In the genomic region with DNA sequence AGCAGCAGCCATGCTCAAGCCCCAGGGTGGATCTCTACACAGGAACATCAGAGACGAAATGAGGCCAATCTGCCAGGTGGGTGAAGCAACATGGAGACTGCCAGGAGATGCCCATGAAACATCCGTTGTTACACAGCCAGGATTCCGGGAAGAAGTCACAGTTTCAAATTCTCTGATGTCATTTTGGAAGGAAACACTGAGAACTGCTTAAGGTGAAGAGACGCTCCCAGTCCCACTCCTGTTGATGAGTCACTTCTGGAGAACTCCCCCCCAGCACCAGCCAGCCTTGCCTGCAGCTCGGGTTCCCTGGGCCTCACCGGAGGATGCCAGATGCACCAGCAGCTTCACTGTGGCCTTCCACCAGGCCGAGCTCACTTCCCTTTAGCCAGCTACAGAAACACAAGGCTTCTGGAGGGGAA, we compare ENCODE assay signal across 11 mouse cellular contexts.
DNase-seq lines count a peak whose midpoint lies in the region; ATAC-seq and TF ChIP-seq lines count a peak whose summit lies in the region.
"Had no signal": no experiment of that assay in that cellular context is flagged by ENCODE, and none has a peak within 500 bp of the region (broad histone marks: within the 10 kb centered on the region; RNA-seq: fewer than 3 reads in every experiment).

No protein-coding gene starts in this region.

- no peak for ATAC-seq in embryonic facial prominence, embryonic 11.5 days (replicated peaks; ENCODE audit: insufficient number of reproducible peaks, low FRiP score, low TSS enrichment, low read depth)
- ATAC-seq in intestine, postnatal 0 days: no peak

- H3K4me2 ChIP-seq in embryonic facial prominence, embryonic 11.5 days (ENCODE audit: low read depth, low read length): no peak overlapping the region
- H3K4me2 ChIP-seq in intestine, postnatal 0 days (replicated peaks; ENCODE audit: low read depth): no peak overlapping the region
- H3K4me2 ChIP-seq: heart, embryonic 15.5 days; liver, embryonic 13.5 days; neural tube, embryonic 13.5 days had no signal

- no peaks in the 10 kb centered on the region for H3K27me3 ChIP-seq in embryonic facial prominence, embryonic 11.5 days (ENCODE audit: control insufficient read depth, insufficient read depth, low read length)
- H3K27me3 ChIP-seq in intestine, postnatal 0 days (replicated peaks; ENCODE audit: control insufficient read depth, insufficient read depth, low read length): no peaks in the 10 kb centered on the region
- H3K27me3 ChIP-seq: heart, embryonic 15.5 days; liver, embryonic 13.5 days; neural tube, embryonic 13.5 days had no signal

- TF ChIP-seq POLR2A in olfactory bulb, adult 2 months (IDR thresholded peaks at IDR 0.05; ENCODE audit: insufficient read depth, low read depth, low read length): no peak

- no peaks in the 10 kb centered on the region for H3K4me1 ChIP-seq in embryonic facial prominence, embryonic 11.5 days (ENCODE audit: control insufficient read depth, insufficient read depth, low read length)
- H3K4me1 ChIP-seq in olfactory bulb, adult 2 months (ENCODE audit: control insufficient read depth, insufficient read depth, low read length): peaks cover 10% of the 10 kb centered on the region
- no peaks in the 10 kb centered on the region for H3K4me1 ChIP-seq in intestine, postnatal 0 days (replicated peaks; ENCODE audit: control insufficient read depth, insufficient read depth, low read length)

- intact Hi-C loops in left cerebral cortex, postnatal 10 days (cut with DNase I): no loop called here

- H3K9me3 ChIP-seq in embryonic facial prominence, embryonic 11.5 days (replicated peaks; ENCODE audit: control insufficient read depth, low read length): no peaks in the 10 kb centered on the region
- no peaks in the 10 kb centered on the region for H3K9me3 ChIP-seq in intestine, postnatal 0 days (ENCODE audit: control insufficient read depth)
- H3K9me3 ChIP-seq: heart, embryonic 15.5 days; liver, embryonic 13.5 days; neural tube, embryonic 13.5 days had no signal

- H3K27ac ChIP-seq in embryonic facial prominence, embryonic 11.5 days (replicated peaks; ENCODE audit: low read depth, low read length): no peak overlapping the region
- peak overlapping the region; percentile 3; the same call in 1 of the 2 replicates for H3K27ac ChIP-seq in olfactory bulb, adult 2 months (ENCODE audit: insufficient read depth, low read depth, low read length)
- no peak overlapping the region for H3K27ac ChIP-seq in intestine, postnatal 0 days (ENCODE audit: low read depth, low read length)
- H3K27ac ChIP-seq: liver, embryonic 13.5 days; neural tube, embryonic 13.5 days had no signal

- TF ChIP-seq CTCF in olfactory bulb, adult 2 months (IDR thresholded peaks at IDR 0.05; ENCODE audit: insufficient read depth, low read depth, low read length): no peak
- no peak for TF ChIP-seq CTCF in intestine, postnatal 0 days (IDR thresholded peaks at IDR 0.05; ENCODE audit: low read depth)

- no peak overlapping the region for H3K4me3 ChIP-seq in embryonic facial prominence, embryonic 11.5 days (ENCODE audit: low read depth, low read length)
- no peak overlapping the region for H3K4me3 ChIP-seq in olfactory bulb, adult 2 months (ENCODE audit: insufficient read depth, low read depth, low read length)
- no peak overlapping the region for H3K4me3 ChIP-seq in intestine, postnatal 0 days (ENCODE audit: low read depth, low read length)
- H3K4me3 ChIP-seq: heart, embryonic 15.5 days; liver, embryonic 13.5 days; neural tube, embryonic 13.5 days had no signal

- H3K9ac ChIP-seq in embryonic facial prominence, embryonic 11.5 days (replicated peaks; ENCODE audit: low read length): no peak overlapping the region
- no peak overlapping the region for H3K9ac ChIP-seq in intestine, postnatal 0 days (ENCODE audit: low read depth, low read length)
- H3K9ac ChIP-seq: heart, embryonic 15.5 days; liver, embryonic 13.5 days; neural tube, embryonic 13.5 days had no signal

- DNase-seq in adrenal gland, postnatal 10 days: peak; percentile 31
- no peak for DNase-seq in adrenal gland, postnatal 4 days (ENCODE audit: low spot score in 2 of 2)
- peak; percentile 55 to 63 for DNase-seq in left cerebral cortex, adult 18-20 months (ENCODE audit: low spot score in 2 of 2)
- no peak for DNase-seq in left cerebral cortex, postnatal 10 days (ENCODE audit: extremely low spot score in 1 of 2, low spot score in 2 of 2)
- DNase-seq in embryonic facial prominence, embryonic 11.5 days (ENCODE audit: low spot score): peak; percentile 52
- no peak for DNase-seq in retina, embryonic 14.5 days (ENCODE audit: low spot score)
- DNase-seq: liver, embryonic 13.5 days had no signal

- no peaks in the 10 kb centered on the region for H3K36me3 ChIP-seq in embryonic facial prominence, embryonic 11.5 days (replicated peaks; ENCODE audit: control insufficient read depth, insufficient read depth, low read depth, low read length)
- H3K36me3 ChIP-seq in intestine, postnatal 0 days (ENCODE audit: control insufficient read depth, insufficient read depth): peaks cover 8% of the 10 kb centered on the region
- H3K36me3 ChIP-seq: heart, embryonic 15.5 days; liver, embryonic 13.5 days; neural tube, embryonic 13.5 days had no signal

- 59% methylated on average over 7 of the region's 7 CpGs for WGBS in embryonic facial prominence, embryonic 11.5 days
- WGBS in olfactory bulb, adult 2 months: 43% methylated on average over 7 of the region's 7 CpGs
- WGBS in intestine, postnatal 0 days: 67% methylated on average over 7 of the region's 7 CpGs

Comparison
In these comparisons a context has a peak if more than half of its experiments do, and no peak if none do; other contexts are left out.
1. DNase-seq: peak in adrenal gland, postnatal 10 days (single experiment), left cerebral cortex, adult 18-20 months (2 of 2) and embryonic facial prominence, embryonic 11.5 days (single experiment); none in adrenal gland, postnatal 4 days (0 of 2), left cerebral cortex, postnatal 10 days (0 of 2) and retina, embryonic 14.5 days (single experiment).